Mouse (Mus musculus): ENCODE data around the gene Desi2. TPM values are rescaled to one million over a fixed set of nuclear protein-coding genes. Genes with fewer than 3 reads are reported as not detected.
"Not testable (repeated sequence)": the region's sequence is repeated elsewhere in the genome, so short reads cannot be mapped to it uniquely, and the experiment has no call there.

Desi2 gene
- 5.3 and 6.9 TPM in 2 replicates for polyA plus RNA-seq (2011; ENCODE audit: insufficient read depth, insufficient read length, low replicate concordance, missing spikeins)

- Histone ChIP-seq H3K27ac (ENCODE audit: control insufficient read depth, insufficient read depth, low read depth, low read length, poor library complexity) (peak within 1 kb of the TSS; percentile 61; the same call in 1 of the 2 replicates), H3K4me3 (replicated peaks; ENCODE audit: control insufficient read depth, low read depth, low read length) (peak within 1 kb of the TSS; percentile 59)
- H3K4me1 ChIP-seq (ENCODE audit: control insufficient read depth, insufficient read depth, low read length), result not testable (repeated sequence)
- WGBS, result under 1% methylated on average over 37 of the region's 37 CpGs
Observed at GRCm38 (mm10) chr1:178187216-178187791, at the start of gene Desi2. Gene Desi2, plus strand, starts transcription at chr1:178187417.

GRCm38 (mm10) chr1:178146513-178146912, 40.7 kb upstream of the Desi2 start:
- H3K4me3 ChIP-seq (replicated peaks; ENCODE audit: control insufficient read depth, low read depth, low read length); H3K27ac ChIP-seq (ENCODE audit: control insufficient read depth, insufficient read depth, low read depth, low read length, poor library complexity); H3K4me1 ChIP-seq (ENCODE audit: control insufficient read depth, insufficient read depth, low read length): not testable (repeated sequence)
- 25% methylated on average over 2 of the region's 2 CpGs for WGBS

DNA sequence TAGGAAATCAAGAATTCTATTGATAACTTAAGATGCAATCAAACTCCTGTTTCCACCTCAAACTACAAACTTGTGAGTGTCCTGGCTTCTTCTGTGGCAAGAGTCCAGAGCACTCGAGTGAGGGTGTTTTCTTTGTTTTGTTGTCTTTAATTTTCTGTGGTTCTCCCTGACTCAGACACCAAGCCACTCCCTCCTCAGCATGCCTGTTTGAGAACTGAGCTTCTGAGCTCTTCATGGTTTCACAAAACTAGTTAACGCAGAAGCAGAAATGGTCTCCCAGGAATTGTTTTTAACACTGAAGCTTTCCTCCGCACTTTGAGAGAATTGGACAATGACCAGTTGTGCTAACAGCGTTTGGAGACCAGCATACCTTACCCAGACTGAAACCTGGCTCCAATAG, 40.3 kb upstream of the Desi2 start:
- H3K4me1 ChIP-seq (ENCODE audit: control insufficient read depth, insufficient read depth, low read length); H3K4me3 ChIP-seq (replicated peaks; ENCODE audit: control insufficient read depth, low read depth, low read length); H3K27ac ChIP-seq (ENCODE audit: control insufficient read depth, insufficient read depth, low read depth, low read length, poor library complexity): not testable (repeated sequence)
- WGBS, result 63% methylated on average over 4 of the region's 4 CpGs

DNA sequence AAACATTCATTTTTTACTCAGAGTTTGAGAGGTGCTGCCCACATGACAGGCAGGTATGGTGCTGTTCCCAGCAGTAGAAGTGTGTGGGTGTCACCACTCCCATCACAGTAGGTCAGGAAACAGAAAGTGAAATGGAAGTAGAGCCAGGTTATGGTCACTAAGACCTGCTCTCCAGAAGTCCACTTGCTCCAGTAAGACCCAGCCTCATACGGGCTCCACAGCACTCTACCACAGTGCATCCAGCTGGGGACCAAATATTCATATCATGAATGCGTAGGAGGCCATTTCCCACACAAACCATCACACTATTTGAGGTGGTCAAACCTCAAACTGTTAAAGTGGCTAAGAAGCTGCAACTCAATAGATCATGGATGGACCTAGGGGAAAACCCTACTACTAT, 5.0 kb upstream of the Desi2 start:
- no peak overlapping the region for H3K27ac ChIP-seq (ENCODE audit: control insufficient read depth, insufficient read depth, low read depth, low read length, poor library complexity)
- WGBS, result 91% methylated on average over 2 of the region's 2 CpGs
- no peak overlapping the region for H3K4me3 ChIP-seq (replicated peaks; ENCODE audit: control insufficient read depth, low read depth, low read length)
- no peak for TF ChIP-seq CTCF (IDR thresholded peaks at IDR 0.05; ENCODE audit: control insufficient read depth, insufficient read depth, low read length)
- TF ChIP-seq POLR2A (IDR thresholded peaks at IDR 0.05; ENCODE audit: borderline replicate concordance, control insufficient read depth, low read depth, low read length), result no peak
- no peaks in the 10 kb centered on the region for H3K4me1 ChIP-seq (ENCODE audit: control insufficient read depth, insufficient read depth, low read length)

- Histone ChIP-seq H3K4me1 (ENCODE audit: control insufficient read depth, insufficient read depth, low read length) (no peaks in the 10 kb centered on the region), H3K27ac (ENCODE audit: control insufficient read depth, insufficient read depth, low read depth, low read length, poor library complexity) (no peak overlapping the region), H3K4me3 (replicated peaks; ENCODE audit: control insufficient read depth, low read depth, low read length) (no peak overlapping the region)
- TF ChIP-seq CTCF (IDR thresholded peaks at IDR 0.05; ENCODE audit: control insufficient read depth, insufficient read depth, low read length) (no peak), POLR2A (IDR thresholded peaks at IDR 0.05; ENCODE audit: borderline replicate concordance, control insufficient read depth, low read depth, low read length) (no peak)
Observed at GRCm38 (mm10) chr1:178185591-178185990, 1.6 kb upstream of the Desi2 start.

GRCm38 (mm10) chr1:178187810-178188209, 593 bp downstream of the Desi2 start:
- peak overlapping the region; percentile 61; the same call in 1 of the 2 replicates for H3K27ac ChIP-seq (ENCODE audit: control insufficient read depth, insufficient read depth, low read depth, low read length, poor library complexity)
- under 1% methylated on average over 25 of the region's 38 CpGs for WGBS
- H3K4me3 ChIP-seq (replicated peaks; ENCODE audit: control insufficient read depth, low read depth, low read length), result peak overlapping the region; percentile 59
- H3K4me1 ChIP-seq (ENCODE audit: control insufficient read depth, insufficient read depth, low read length), result not testable (repeated sequence)

GRCm38 (mm10) chr1:178188386-178188785, 1.2 kb downstream of the Desi2 start:
- no peak for TF ChIP-seq CTCF (IDR thresholded peaks at IDR 0.05; ENCODE audit: control insufficient read depth, insufficient read depth, low read length)
- TF ChIP-seq POLR2A (IDR thresholded peaks at IDR 0.05; ENCODE audit: borderline replicate concordance, control insufficient read depth, low read depth, low read length), result no peak
- Histone ChIP-seq H3K27ac (ENCODE audit: control insufficient read depth, insufficient read depth, low read depth, low read length, poor library complexity) (no peak overlapping the region), H3K4me1 (ENCODE audit: control insufficient read depth, insufficient read depth, low read length) (no peaks in the 10 kb centered on the region), H3K4me3 (replicated peaks; ENCODE audit: control insufficient read depth, low read depth, low read length) (peak overlapping the region; percentile 30)
- 7% methylated on average over 13 of the region's 13 CpGs for WGBS

DNA sequence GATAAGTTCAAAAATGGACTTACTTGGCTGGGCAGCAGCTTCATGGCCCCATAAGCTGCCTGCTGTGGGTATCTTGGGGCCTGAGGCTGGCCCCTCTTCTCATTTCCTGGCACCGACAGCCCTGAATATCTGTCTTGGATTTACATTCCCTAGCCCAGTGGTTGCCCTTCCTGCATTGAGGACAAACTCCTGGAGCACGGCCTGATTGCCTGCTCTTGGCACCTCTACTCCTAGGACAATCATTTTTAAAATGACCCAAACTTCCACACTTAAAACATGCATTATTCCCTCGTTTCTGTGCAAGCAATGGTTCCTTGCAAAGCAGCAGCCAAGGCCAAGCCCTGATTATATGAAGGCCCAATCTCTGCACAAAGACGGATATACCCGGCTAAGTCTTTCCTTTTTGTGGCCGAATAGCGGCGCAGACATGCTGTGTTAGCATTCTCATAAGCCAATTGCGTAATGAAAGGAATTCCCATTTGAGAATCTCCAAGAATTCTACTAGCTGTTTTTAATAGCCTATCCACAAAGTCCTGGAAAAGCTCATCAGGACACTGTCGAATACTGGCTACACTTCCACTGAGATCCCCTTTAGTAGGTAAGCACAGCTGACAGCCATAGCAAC, 18.6 kb downstream of the Desi2 start:
- no peaks in the 10 kb centered on the region for H3K4me1 ChIP-seq (ENCODE audit: control insufficient read depth, insufficient read depth, low read length)
- H3K4me3 ChIP-seq (replicated peaks; ENCODE audit: control insufficient read depth, low read depth, low read length), result no peak overlapping the region
- H3K27ac ChIP-seq (ENCODE audit: control insufficient read depth, insufficient read depth, low read depth, low read length, poor library complexity), result no peak overlapping the region
- 85% methylated on average over 10 of the region's 10 CpGs for WGBS
- no peak for TF ChIP-seq POLR2A (IDR thresholded peaks at IDR 0.05; ENCODE audit: borderline replicate concordance, control insufficient read depth, low read depth, low read length)
- no peak for TF ChIP-seq CTCF (IDR thresholded peaks at IDR 0.05; ENCODE audit: control insufficient read depth, insufficient read depth, low read length)

GRCm38 (mm10) chr1:178207856-178208255, 20.6 kb downstream of the Desi2 start:
- H3K27ac ChIP-seq (ENCODE audit: control insufficient read depth, insufficient read depth, low read depth, low read length, poor library complexity); H3K4me3 ChIP-seq (replicated peaks; ENCODE audit: control insufficient read depth, low read depth, low read length); H3K4me1 ChIP-seq (ENCODE audit: control insufficient read depth, insufficient read depth, low read length): not testable (repeated sequence)
- 87% methylated on average over 4 of the region's 4 CpGs for WGBS

Data from bone marrow, adult 2 months (tissue).